In the genomic region with DNA sequence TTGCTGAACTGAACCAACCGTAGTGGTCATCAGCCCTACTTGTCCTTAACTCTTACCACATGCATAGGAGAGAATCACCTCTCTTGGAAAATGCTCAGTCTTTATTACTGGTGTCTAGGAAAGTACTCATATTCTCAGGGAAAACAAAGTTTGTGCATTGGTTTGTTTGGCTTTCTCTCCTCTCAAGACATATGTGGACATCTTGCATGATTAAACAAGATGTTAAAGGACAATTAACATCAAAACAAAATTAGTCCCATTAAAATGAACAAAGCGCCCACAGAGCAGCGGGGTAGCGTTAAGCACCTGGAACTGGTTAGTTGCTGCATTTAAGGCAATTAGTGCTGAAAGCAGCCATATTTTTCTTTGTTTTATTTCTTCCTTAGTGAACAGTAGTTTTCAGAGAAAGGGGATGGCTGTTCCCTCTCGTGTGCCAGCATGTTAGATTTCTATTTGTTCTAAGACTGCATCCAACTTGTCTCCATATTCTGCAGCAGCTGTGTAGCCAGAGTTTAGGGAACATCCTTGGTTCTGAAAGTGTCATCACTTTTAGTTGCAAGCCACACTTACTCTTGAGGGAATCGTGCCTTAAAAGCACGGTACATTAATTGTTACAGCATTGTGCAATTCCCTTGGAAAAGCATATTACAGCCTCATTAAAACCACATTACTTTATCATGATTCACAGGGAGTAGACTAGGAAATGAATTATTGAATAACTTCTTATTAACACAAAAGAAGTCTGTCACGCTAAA, we compare ENCODE assay signal across 18 mouse cellular contexts.
A peak's percentile ranks its signal among the peaks of the same experiment; 100 is the strongest.
DNase-seq lines count a peak whose midpoint lies in the region; ATAC-seq and TF ChIP-seq lines count a peak whose summit lies in the region.
"Had no signal": no experiment of that assay in that cellular context is flagged by ENCODE, and none has a peak within 500 bp of the region (broad histone marks: within the 10 kb centered on the region; RNA-seq: fewer than 3 reads in every experiment).

No protein-coding gene starts in this region.

- H3K9me3 ChIP-seq in hindbrain, embryonic 13.5 days, result no peaks in the 10 kb centered on the region
- H3K9me3 ChIP-seq in hindbrain, embryonic 11.5 days (ENCODE audit: control insufficient read depth, low read length), result no peaks in the 10 kb centered on the region
- no peaks in the 10 kb centered on the region for H3K9me3 ChIP-seq in embryonic facial prominence, embryonic 14.5 days (ENCODE audit: control insufficient read depth, low read length)
- H3K9me3 ChIP-seq in limb, embryonic 14.5 days (ENCODE audit: control insufficient read depth, low read length), result no peaks in the 10 kb centered on the region
- H3K9me3 ChIP-seq: kidney, embryonic 15.5 days; midbrain, embryonic 12.5 days had no signal

- WGBS in hindbrain, embryonic 13.5 days, result 60% methylated on average over 8 of the region's 8 CpGs
- 73% methylated on average over 8 of the region's 8 CpGs for WGBS in hindbrain, embryonic 11.5 days
- WGBS in embryonic facial prominence, embryonic 14.5 days, result 38% methylated on average over 8 of the region's 8 CpGs
- 18% methylated on average over 8 of the region's 8 CpGs for WGBS in limb, embryonic 14.5 days
- 89% methylated on average over 8 of the region's 8 CpGs for WGBS in thymus, adult 2 months

- no peak overlapping the region for H3K9ac ChIP-seq in hindbrain, embryonic 13.5 days
- no peak overlapping the region for H3K9ac ChIP-seq in hindbrain, embryonic 11.5 days (ENCODE audit: low read depth, low read length)
- no peak overlapping the region for H3K9ac ChIP-seq in embryonic facial prominence, embryonic 14.5 days (ENCODE audit: low read depth, low read length)
- H3K9ac ChIP-seq in limb, embryonic 14.5 days (ENCODE audit: low read depth, low read length, severe bottlenecking), result no peak overlapping the region
- H3K9ac ChIP-seq: kidney, embryonic 15.5 days; midbrain, embryonic 12.5 days had no signal

- peak; percentile 61 for ATAC-seq in hindbrain, embryonic 13.5 days (ENCODE audit: low FRiP score)
- ATAC-seq in hindbrain, embryonic 11.5 days (ENCODE audit: low FRiP score), result no peak
- ATAC-seq in embryonic facial prominence, embryonic 14.5 days (ENCODE audit: low read depth), result 0 out of 2 replicates have a peak, but pooled peaks have one; percentile 30
- no peak for ATAC-seq in limb, embryonic 14.5 days (ENCODE audit: low FRiP score, low read depth)
- ATAC-seq: activated CD4-positive, CD25-positive, alpha-beta regulatory T cell, adult 4 months had no signal

- peak overlapping the region; percentile 8; the same call in 1 of the 2 replicates for H3K27ac ChIP-seq in hindbrain, embryonic 13.5 days
- no peak overlapping the region for H3K27ac ChIP-seq in hindbrain, embryonic 11.5 days (ENCODE audit: low read depth, low read length)
- H3K27ac ChIP-seq in embryonic facial prominence, embryonic 14.5 days (replicated peaks; ENCODE audit: low read depth, low read length), result no peak overlapping the region
- H3K27ac ChIP-seq in limb, embryonic 14.5 days (replicated peaks; ENCODE audit: low read depth, low read length), result no peak overlapping the region
- no peak overlapping the region for H3K27ac ChIP-seq in thymus, adult 2 months (ENCODE audit: control insufficient read depth, insufficient read depth, low read length)
- H3K27ac ChIP-seq: kidney, embryonic 15.5 days; midbrain, embryonic 12.5 days had no signal

- TF ChIP-seq POLR2A in brain, embryonic 14.5 days (IDR thresholded peaks at IDR 0.05; ENCODE audit: borderline replicate concordance, extremely low read depth, insufficient read depth, insufficient read length, poor library complexity, severe bottlenecking), result no peak
- no peak for TF ChIP-seq POLR2A in limb, embryonic 14.5 days (IDR thresholded peaks at IDR 0.05; ENCODE audit: borderline replicate concordance, extremely low read depth, insufficient read depth, insufficient read length)
- no peak for TF ChIP-seq POLR2A in thymus, adult 2 months (IDR thresholded peaks at IDR 0.05; ENCODE audit: control insufficient read depth, extremely low read depth, insufficient read depth, low read length, poor library complexity)

- no peaks in the 10 kb centered on the region for H3K27me3 ChIP-seq in hindbrain, embryonic 13.5 days
- no peaks in the 10 kb centered on the region for H3K27me3 ChIP-seq in hindbrain, embryonic 11.5 days (ENCODE audit: control insufficient read depth, insufficient read depth, low read length)
- H3K27me3 ChIP-seq in embryonic facial prominence, embryonic 14.5 days (replicated peaks; ENCODE audit: control insufficient read depth, insufficient read depth, low read length), result no peaks in the 10 kb centered on the region
- H3K27me3 ChIP-seq in limb, embryonic 14.5 days (ENCODE audit: control insufficient read depth, insufficient read depth, low read length), result no peaks in the 10 kb centered on the region
- no peaks in the 10 kb centered on the region for H3K27me3 ChIP-seq in thymus, adult 2 months (ENCODE audit: control insufficient read depth, insufficient read depth, low read length)
- H3K27me3 ChIP-seq: kidney, embryonic 15.5 days; midbrain, embryonic 12.5 days had no signal

- peaks cover 11% of the 10 kb centered on the region for H3K4me1 ChIP-seq in hindbrain, embryonic 13.5 days (replicated peaks)
- H3K4me1 ChIP-seq in hindbrain, embryonic 11.5 days (replicated peaks; ENCODE audit: control insufficient read depth, insufficient read depth, low read length), result no peaks in the 10 kb centered on the region
- H3K4me1 ChIP-seq in embryonic facial prominence, embryonic 14.5 days (ENCODE audit: control insufficient read depth, insufficient read depth, low read length), result peaks cover 5% of the 10 kb centered on the region; the same call in 1 of the 2 replicates
- peaks cover 6% of the 10 kb centered on the region; the same call in 1 of the 2 replicates for H3K4me1 ChIP-seq in limb, embryonic 14.5 days (ENCODE audit: control insufficient read depth, insufficient read depth, low read length)
- no peaks in the 10 kb centered on the region for H3K4me1 ChIP-seq in thymus, adult 2 months (replicated peaks; ENCODE audit: control insufficient read depth, insufficient read depth, low read length)
- H3K4me1 ChIP-seq: kidney, embryonic 15.5 days; midbrain, embryonic 12.5 days had no signal

- H3K36me3 ChIP-seq in hindbrain, embryonic 13.5 days, result no peaks in the 10 kb centered on the region
- no peaks in the 10 kb centered on the region for H3K36me3 ChIP-seq in hindbrain, embryonic 11.5 days (ENCODE audit: control insufficient read depth, insufficient read depth, low read length)
- no peaks in the 10 kb centered on the region for H3K36me3 ChIP-seq in embryonic facial prominence, embryonic 14.5 days (ENCODE audit: control insufficient read depth, insufficient read depth, low read length)
- no peaks in the 10 kb centered on the region for H3K36me3 ChIP-seq in limb, embryonic 14.5 days (ENCODE audit: control insufficient read depth, insufficient read depth, low read length)
- H3K36me3 ChIP-seq in thymus, adult 2 months (ENCODE audit: control insufficient read depth, insufficient read depth, low read length), result no peaks in the 10 kb centered on the region
- H3K36me3 ChIP-seq: G1E; kidney, embryonic 15.5 days; midbrain, embryonic 12.5 days had no signal

- H3K4me3 ChIP-seq in hindbrain, embryonic 13.5 days, result no peak overlapping the region
- no peak overlapping the region for H3K4me3 ChIP-seq in hindbrain, embryonic 11.5 days (ENCODE audit: low read depth, low read length)
- H3K4me3 ChIP-seq in embryonic facial prominence, embryonic 14.5 days (ENCODE audit: low read depth, low read length), result no peak overlapping the region
- no peak overlapping the region for H3K4me3 ChIP-seq in limb, embryonic 14.5 days (replicated peaks; ENCODE audit: low read length)
- no peak overlapping the region for H3K4me3 ChIP-seq in thymus, adult 2 months (ENCODE audit: control insufficient read depth, insufficient read depth, low read length)
- H3K4me3 ChIP-seq: kidney, embryonic 15.5 days; midbrain, embryonic 12.5 days had no signal

- no peak overlapping the region for H3K4me2 ChIP-seq in hindbrain, embryonic 13.5 days
- H3K4me2 ChIP-seq in hindbrain, embryonic 11.5 days (replicated peaks; ENCODE audit: low read depth, low read length), result no peak overlapping the region
- no peak overlapping the region for H3K4me2 ChIP-seq in embryonic facial prominence, embryonic 14.5 days (ENCODE audit: low read depth, low read length)
- no peak overlapping the region for H3K4me2 ChIP-seq in limb, embryonic 14.5 days (replicated peaks; ENCODE audit: low read depth, low read length, severe bottlenecking)
- H3K4me2 ChIP-seq: kidney, embryonic 15.5 days; liver, embryonic 11.5 days; midbrain, embryonic 12.5 days had no signal

- no peak for DNase-seq in hindbrain, embryonic 11.5 days (ENCODE audit: low spot score)
- peak; percentile 62 for DNase-seq in brain, embryonic 14.5 days (ENCODE audit: low read depth)
- peak; percentile 47 for DNase-seq in embryonic facial prominence, embryonic 14.5 days (ENCODE audit: low spot score)
- DNase-seq in limb, embryonic 14.5 days (ENCODE audit: low spot score), result peak; percentile 18
- no peak for DNase-seq in layer of hippocampus, adult 11-12 months (ENCODE audit: low spot score)
- DNase-seq in gastrocnemius, postnatal 25 days, result no peak
- no peak for DNase-seq in thymus, adult 2 months
- DNase-seq: B cell, adult 2 months; cerebellum, adult 18-20 months; heart, postnatal 36 days; right cerebral cortex, postnatal 25 days; thymus, postnatal 36 days had no signal

- no peak for TF ChIP-seq CTCF in brain, embryonic 14.5 days (IDR thresholded peaks at IDR 0.05; ENCODE audit: borderline replicate concordance, extremely low read depth, insufficient read depth, insufficient read length)
- TF ChIP-seq CTCF in thymus, adult 2 months (IDR thresholded peaks at IDR 0.05; ENCODE audit: borderline replicate concordance, control insufficient read depth, extremely low read depth, insufficient read depth, low read length, poor library complexity), result no peak

Comparison
In these comparisons a context has a peak if more than half of its experiments do, and no peak if none do; other contexts are left out.
1. ATAC-seq: peak in hindbrain, embryonic 13.5 days (single experiment) and embryonic facial prominence, embryonic 14.5 days (single experiment); none in hindbrain, embryonic 11.5 days (single experiment) and limb, embryonic 14.5 days (single experiment).
2. DNase-seq: peak in brain, embryonic 14.5 days (single experiment), embryonic facial prominence, embryonic 14.5 days (single experiment) and limb, embryonic 14.5 days (single experiment); none in hindbrain, embryonic 11.5 days (single experiment), layer of hippocampus, adult 11-12 months (single experiment), gastrocnemius, postnatal 25 days (single experiment) and thymus, adult 2 months (single experiment).